Mouse (Mus musculus): ENCODE measurements around the gene Fgfr1op2. TPM values are rescaled to one million over a fixed set of nuclear protein-coding genes. Genes with fewer than 3 reads are reported as not detected.

Gene Fgfr1op2
- polyA plus RNA-seq, 1 experiment from 2014 or later, result 77.7 TPM

- H3K4me2 ChIP-seq, result 0 out of 2 replicates have a peak overlapping the region, but pooled peaks have one; percentile 76
- H3K4me3 ChIP-seq, result no peak overlapping the region
- ATAC-seq (replicated peaks; ENCODE audit: insufficient number of reproducible peaks, insufficient read depth, low FRiP score, low read depth), result no peak
- peaks cover 29% of the 10 kb centered on the region for H3K4me1 ChIP-seq (replicated peaks)
- no peaks in the 10 kb centered on the region for H3K36me3 ChIP-seq
- WGBS, result 62% methylated on average over 9 of the region's 9 CpGs
- no peak overlapping the region for H3K9ac ChIP-seq
- H3K9me3 ChIP-seq (replicated peaks), result no peaks in the 10 kb centered on the region
- no peaks in the 10 kb centered on the region for H3K27me3 ChIP-seq
- no peak overlapping the region for H3K27ac ChIP-seq
Measured at GRCm38 (mm10) chr6:146632403-146632802, 55.4 kb downstream of the Fgfr1op2 start.

GRCm38 (mm10) chr6:146633097-146633496, 56.1 kb downstream of the Fgfr1op2 start:
- Histone ChIP-seq H3K27me3 (no peaks in the 10 kb centered on the region), H3K9me3 (replicated peaks) (no peaks in the 10 kb centered on the region), H3K4me2 (peak overlapping the region; percentile 76), H3K36me3 (no peaks in the 10 kb centered on the region), H3K27ac (no peak overlapping the region), H3K4me3 (peak overlapping the region; percentile 79), H3K4me1 (replicated peaks) (peaks cover 29% of the 10 kb centered on the region), H3K9ac (no peak overlapping the region)
- no peak for ATAC-seq (replicated peaks; ENCODE audit: insufficient number of reproducible peaks, insufficient read depth, low FRiP score, low read depth)
- WGBS, result 52% methylated on average over 8 of the region's 8 CpGs

DNA sequence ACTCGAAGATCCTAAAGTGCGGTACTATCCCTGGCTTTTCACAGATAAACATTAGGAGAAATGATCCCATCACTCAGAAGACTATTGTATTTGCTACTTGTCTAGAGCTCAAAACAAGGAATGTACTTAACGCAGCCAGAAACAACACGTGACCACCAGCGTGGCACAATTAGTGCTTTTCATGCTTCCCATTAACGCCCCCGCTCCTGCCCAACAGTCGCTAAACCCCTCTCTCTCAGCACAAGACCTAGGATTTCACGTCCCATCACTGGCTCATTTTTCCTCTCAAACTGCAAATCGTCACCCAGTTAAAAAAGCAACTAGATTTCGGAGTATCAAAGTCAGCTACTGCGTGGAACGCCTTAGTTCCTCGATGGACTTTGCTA, 56.6 kb downstream of the Fgfr1op2 start:
- Histone ChIP-seq H3K36me3 (no peaks in the 10 kb centered on the region), H3K27me3 (no peaks in the 10 kb centered on the region), H3K4me1 (replicated peaks) (peaks cover 29% of the 10 kb centered on the region), H3K9me3 (replicated peaks) (no peaks in the 10 kb centered on the region), H3K4me2 (peak overlapping the region; percentile 76), H3K9ac (peak overlapping the region; percentile 84), H3K27ac (peak overlapping the region; percentile 91), H3K4me3 (peak overlapping the region; percentile 79)
- ATAC-seq (replicated peaks; ENCODE audit: insufficient number of reproducible peaks, insufficient read depth, low FRiP score, low read depth), result no peak
- WGBS, result 9% methylated on average over 14 of the region's 14 CpGs

GRCm38 (mm10) chr6:146634015-146634722, 57.2 kb downstream of the Fgfr1op2 start:
- Histone ChIP-seq H3K9ac (peak overlapping the region; percentile 84), H3K36me3 (no peaks in the 10 kb centered on the region)
- WGBS, result under 1% methylated on average over 78 of the region's 82 CpGs

GRCm38 (mm10) chr6:146634759-146635606, 58.0 kb downstream of the Fgfr1op2 start:
- Histone ChIP-seq H3K36me3 (no peaks in the 10 kb centered on the region), H3K4me2 (peak overlapping the region; percentile 76), H3K27me3 (no peaks in the 10 kb centered on the region), H3K4me1 (replicated peaks) (peaks cover 28% of the 10 kb centered on the region), H3K9ac (no peak overlapping the region), H3K9me3 (replicated peaks) (no peaks in the 10 kb centered on the region), H3K27ac (peak overlapping the region; percentile 91), H3K4me3 (peak overlapping the region; percentile 79)
- 53% methylated on average over 4 of the region's 4 CpGs for WGBS
- ATAC-seq (replicated peaks; ENCODE audit: insufficient number of reproducible peaks, insufficient read depth, low FRiP score, low read depth), result no peak

More at GRCm38 (mm10) chr6:146634015-146634722, 57.2 kb downstream of the Fgfr1op2 start:
- H3K4me3 ChIP-seq, result peak overlapping the region; percentile 79
- peak overlapping the region; percentile 91 for H3K27ac ChIP-seq
- no peaks in the 10 kb centered on the region for H3K9me3 ChIP-seq (replicated peaks)
- peaks cover 29% of the 10 kb centered on the region for H3K4me1 ChIP-seq (replicated peaks)
- no peaks in the 10 kb centered on the region for H3K27me3 ChIP-seq
- peak; percentile 94 for ATAC-seq (replicated peaks; ENCODE audit: insufficient number of reproducible peaks, insufficient read depth, low FRiP score, low read depth)
- H3K4me2 ChIP-seq, result peak overlapping the region; percentile 76

GRCm38 (mm10) chr6:146636482-146636881, 59.5 kb downstream of the Fgfr1op2 start:
- H3K4me3 ChIP-seq, result no peak overlapping the region
- H3K4me2 ChIP-seq, result no peak overlapping the region
- H3K9me3 ChIP-seq (replicated peaks), result no peaks in the 10 kb centered on the region
- H3K4me1 ChIP-seq (replicated peaks), result peaks cover 21% of the 10 kb centered on the region
- H3K27me3 ChIP-seq, result no peaks in the 10 kb centered on the region
- ATAC-seq (replicated peaks; ENCODE audit: insufficient number of reproducible peaks, insufficient read depth, low FRiP score, low read depth), result no peak
- H3K36me3 ChIP-seq, result no peaks in the 10 kb centered on the region
- no peak overlapping the region for H3K27ac ChIP-seq
- WGBS, result 69% methylated on average over 5 of the region's 5 CpGs
- no peak overlapping the region for H3K9ac ChIP-seq

- Histone ChIP-seq H3K9ac (no peak overlapping the region), H3K9me3 (replicated peaks) (no peaks in the 10 kb centered on the region), H3K4me1 (replicated peaks) (peaks cover 8% of the 10 kb centered on the region), H3K4me2 (no peak overlapping the region), H3K36me3 (no peaks in the 10 kb centered on the region), H3K27ac (no peak overlapping the region), H3K27me3 (no peaks in the 10 kb centered on the region), H3K4me3 (no peak overlapping the region)
- WGBS, result 82% methylated on average over 7 of the region's 7 CpGs
- no peak for ATAC-seq (replicated peaks; ENCODE audit: insufficient number of reproducible peaks, insufficient read depth, low FRiP score, low read depth)
Measured at GRCm38 (mm10) chr6:146640068-146640965, 63.3 kb downstream of the Fgfr1op2 start.

GRCm38 (mm10) chr6:146640991-146641390, 64.0 kb downstream of the Fgfr1op2 start:
- Histone ChIP-seq H3K4me3 (no peak overlapping the region), H3K9ac (no peak overlapping the region), H3K27ac (no peak overlapping the region), H3K27me3 (no peaks in the 10 kb centered on the region), H3K9me3 (replicated peaks) (no peaks in the 10 kb centered on the region), H3K4me2 (no peak overlapping the region), H3K36me3 (no peaks in the 10 kb centered on the region), H3K4me1 (replicated peaks) (peaks cover 8% of the 10 kb centered on the region)
- ATAC-seq (replicated peaks; ENCODE audit: insufficient number of reproducible peaks, insufficient read depth, low FRiP score, low read depth), result no peak
- 78% methylated on average over 6 of the region's 6 CpGs for WGBS

- H3K4me3 ChIP-seq, result peak overlapping the region; percentile 87
- no peak for ATAC-seq (replicated peaks; ENCODE audit: insufficient number of reproducible peaks, insufficient read depth, low FRiP score, low read depth)
- H3K36me3 ChIP-seq, result no peaks in the 10 kb centered on the region
- peak overlapping the region; percentile 80 for H3K4me2 ChIP-seq
- peak overlapping the region; percentile 58 for H3K27ac ChIP-seq
- H3K4me1 ChIP-seq (replicated peaks), result peaks cover 8% of the 10 kb centered on the region
- 64% methylated on average over 11 of the region's 11 CpGs for WGBS
- H3K9me3 ChIP-seq (replicated peaks), result no peaks in the 10 kb centered on the region
- peak overlapping the region; percentile 57 for H3K9ac ChIP-seq
- H3K27me3 ChIP-seq, result no peaks in the 10 kb centered on the region
Measured at GRCm38 (mm10) chr6:146641621-146642210, 64.7 kb downstream of the Fgfr1op2 start.

GRCm38 (mm10) chr6:146642276-146643183, 65.5 kb downstream of the Fgfr1op2 start, which contains the start of the genes Med21 and Tm7sf3:
Med21 (plus strand) TSS chr6:146642547.
Tm7sf3 (minus strand) TSS chr6:146642824.
- ATAC-seq (replicated peaks; ENCODE audit: insufficient number of reproducible peaks, insufficient read depth, low FRiP score, low read depth), result peak; percentile 96

More at GRCm38 (mm10) chr6:146642276-146643183, 65.5 kb downstream of the Fgfr1op2 start, which contains the start of the genes Med21 and Tm7sf3:
- Histone ChIP-seq H3K27me3 (no peaks in the 10 kb centered on the region), H3K4me2 (peak within 1 kb of the TSS; percentile 80), H3K4me3 (peak within 1 kb of the TSS; percentile 87), H3K27ac (peak within 1 kb of the TSS; percentile 95), H3K9ac (peak within 1 kb of the TSS; percentile 92), H3K4me1 (replicated peaks) (peaks cover 8% of the 10 kb centered on the region), H3K36me3 (no peaks in the 10 kb centered on the region; the same call in 1 of the 2 replicates), H3K9me3 (replicated peaks) (no peaks in the 10 kb centered on the region)
- WGBS, result under 1% methylated on average over 60 of the region's 60 CpGs

Data from heart, embryonic 15.5 days (tissue).